Mouse (Mus musculus): ENCODE measurements around the gene Pgpep1l. TPM values are rescaled to one million over a fixed set of nuclear protein-coding genes. Genes with fewer than 3 reads are reported as not detected.
"Not testable (repeated sequence)": the region's sequence is repeated elsewhere in the genome, so short reads cannot be mapped to it uniquely, and the experiment has no call there.

The Pgpep1l gene
- polyA plus RNA-seq, 1 experiment from 2014 or later: not detected

DNA sequence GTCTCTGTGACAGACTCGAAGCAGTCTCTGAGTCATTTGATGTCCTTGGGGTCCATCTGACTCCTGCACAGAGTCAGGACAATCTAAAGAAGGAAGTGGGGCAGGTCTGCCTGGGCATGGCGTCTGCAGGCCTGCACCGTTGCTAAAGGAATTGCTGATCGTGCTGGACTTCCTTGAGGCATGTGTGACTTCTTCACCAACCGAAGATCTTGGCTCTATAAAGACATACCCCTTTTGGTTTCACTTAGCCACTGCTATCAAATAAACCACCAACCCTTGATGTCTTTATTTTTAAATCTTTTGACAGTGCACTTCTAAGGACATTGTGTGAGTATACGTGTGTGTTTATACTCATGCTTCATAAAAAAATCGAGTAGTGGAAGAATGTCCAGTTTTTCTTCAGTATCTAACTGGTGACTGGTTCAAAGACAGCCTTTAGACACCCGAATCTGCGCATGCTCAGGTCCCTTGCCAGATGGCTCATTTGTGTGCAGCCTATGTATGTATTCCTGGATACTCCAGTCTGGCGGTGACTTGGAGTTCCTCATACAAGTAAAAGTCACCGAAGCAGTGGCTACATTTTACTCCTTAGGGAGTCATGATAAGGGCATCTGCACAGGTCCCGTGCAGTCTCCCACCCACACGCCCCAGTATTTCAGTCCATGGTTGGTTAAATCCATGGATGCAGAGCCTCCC, 34.5 kb upstream of the Pgpep1l start:
- Histone ChIP-seq H3K4me2 (replicated peaks; ENCODE audit: low read depth, low read length) (no peak overlapping the region), H3K9ac (replicated peaks; ENCODE audit: low read length) (no peak overlapping the region), H3K4me1 (ENCODE audit: insufficient read depth, low read length) (peaks cover 7% of the 10 kb centered on the region; the same call in 1 of the 2 replicates), H3K9me3 (ENCODE audit: low read length) (no peaks in the 10 kb centered on the region), H3K27ac (ENCODE audit: low read length) (no peak overlapping the region), H3K36me3 (ENCODE audit: insufficient read depth, low read length) (no peaks in the 10 kb centered on the region), H3K27me3 (ENCODE audit: insufficient read depth, low read length) (no peaks in the 10 kb centered on the region), H3K4me3 (ENCODE audit: low read length) (no peak overlapping the region)
- 77% methylated on average over 13 of the region's 13 CpGs for WGBS
- ATAC-seq (ENCODE audit: low FRiP score, low TSS enrichment): no peak

DNA sequence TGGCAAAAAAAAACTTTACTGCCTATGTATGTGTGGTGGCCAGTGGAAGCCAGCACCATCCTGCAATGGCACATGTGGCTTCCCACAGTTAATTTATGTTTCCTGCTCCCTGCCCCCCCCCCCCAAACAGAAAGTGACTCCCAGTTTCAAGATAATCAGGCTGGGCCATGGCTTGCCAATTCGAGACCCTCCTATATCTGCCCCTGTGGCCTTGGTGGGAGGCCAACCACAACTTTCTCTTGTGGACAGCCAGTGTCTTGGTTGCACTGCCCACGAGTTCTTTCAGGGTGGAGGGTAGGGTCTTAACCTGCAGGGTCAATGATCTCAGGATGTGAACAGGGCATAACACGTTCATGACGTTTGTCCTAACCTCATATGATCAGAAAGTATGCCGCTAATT, 32.5 kb upstream of the Pgpep1l start:
- Histone ChIP-seq H3K4me1 (ENCODE audit: insufficient read depth, low read length) (peaks cover 7% of the 10 kb centered on the region; the same call in 1 of the 2 replicates), H3K27me3 (ENCODE audit: insufficient read depth, low read length) (no peaks in the 10 kb centered on the region), H3K9me3 (ENCODE audit: low read length) (no peaks in the 10 kb centered on the region), H3K36me3 (ENCODE audit: insufficient read depth, low read length) (no peaks in the 10 kb centered on the region), H3K9ac (replicated peaks; ENCODE audit: low read length) (no peak overlapping the region), H3K27ac (ENCODE audit: low read length) (no peak overlapping the region), H3K4me2 (replicated peaks; ENCODE audit: low read depth, low read length) (no peak overlapping the region), H3K4me3 (ENCODE audit: low read length) (no peak overlapping the region)
- WGBS: 80% methylated on average over 5 of the region's 5 CpGs
- no peak; the same call in 1 of the 2 replicates for ATAC-seq (ENCODE audit: low FRiP score, low TSS enrichment)

DNA sequence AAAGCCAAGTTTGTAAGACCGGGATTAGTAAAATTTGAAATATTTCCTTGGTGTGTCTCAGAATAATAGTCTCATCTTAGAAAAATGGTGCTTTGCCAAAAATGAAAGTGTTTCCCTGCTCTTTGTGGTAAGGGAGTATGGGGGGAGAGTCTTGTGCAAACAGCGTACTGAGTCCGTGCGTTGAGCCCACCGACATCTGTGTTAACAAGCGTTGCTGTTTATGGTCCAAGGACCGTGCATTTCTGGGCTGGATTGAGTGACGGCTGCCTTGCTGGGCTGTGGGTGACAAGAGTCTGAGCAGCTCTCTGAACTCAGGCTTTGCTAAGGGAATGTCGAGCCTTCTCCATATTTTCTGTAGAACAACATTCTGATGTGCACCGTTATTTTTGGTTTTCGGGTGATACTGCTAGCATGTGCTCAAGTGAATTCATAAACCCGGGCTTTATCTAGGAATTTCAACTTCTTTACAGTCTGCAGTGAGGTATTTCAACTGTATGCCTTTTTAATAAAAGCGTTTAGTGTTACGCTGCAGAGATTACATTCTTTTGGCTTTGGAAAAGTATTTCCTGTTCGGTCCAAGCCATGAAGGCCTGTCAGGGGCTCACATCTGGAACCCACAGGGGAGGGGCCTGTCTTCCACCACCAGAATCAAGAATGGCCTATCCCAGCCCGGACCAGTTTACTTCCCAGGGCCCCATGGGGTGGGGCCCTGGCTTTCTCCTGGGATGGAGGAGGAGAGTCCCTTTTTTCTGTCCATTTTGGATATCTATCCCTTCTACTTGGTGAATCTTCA, 30.2 kb upstream of the Pgpep1l start:
- H3K9me3 ChIP-seq (ENCODE audit: low read length): no peaks in the 10 kb centered on the region
- H3K27ac ChIP-seq (ENCODE audit: low read length): peak overlapping the region; percentile 38
- WGBS: 50% methylated on average over 16 of the region's 16 CpGs
- peak overlapping the region; percentile 19; the same call in 1 of the 2 replicates for H3K4me2 ChIP-seq (replicated peaks; ENCODE audit: low read depth, low read length)
- no peak overlapping the region for H3K4me3 ChIP-seq (ENCODE audit: low read length)
- H3K36me3 ChIP-seq (ENCODE audit: insufficient read depth, low read length): no peaks in the 10 kb centered on the region
- no peaks in the 10 kb centered on the region for H3K27me3 ChIP-seq (ENCODE audit: insufficient read depth, low read length)
- no peak overlapping the region for H3K9ac ChIP-seq (replicated peaks; ENCODE audit: low read length)
- peak; percentile 84 for ATAC-seq (ENCODE audit: low FRiP score, low TSS enrichment)
- peaks cover 7% of the 10 kb centered on the region; the same call in 1 of the 2 replicates for H3K4me1 ChIP-seq (ENCODE audit: insufficient read depth, low read length)

DNA sequence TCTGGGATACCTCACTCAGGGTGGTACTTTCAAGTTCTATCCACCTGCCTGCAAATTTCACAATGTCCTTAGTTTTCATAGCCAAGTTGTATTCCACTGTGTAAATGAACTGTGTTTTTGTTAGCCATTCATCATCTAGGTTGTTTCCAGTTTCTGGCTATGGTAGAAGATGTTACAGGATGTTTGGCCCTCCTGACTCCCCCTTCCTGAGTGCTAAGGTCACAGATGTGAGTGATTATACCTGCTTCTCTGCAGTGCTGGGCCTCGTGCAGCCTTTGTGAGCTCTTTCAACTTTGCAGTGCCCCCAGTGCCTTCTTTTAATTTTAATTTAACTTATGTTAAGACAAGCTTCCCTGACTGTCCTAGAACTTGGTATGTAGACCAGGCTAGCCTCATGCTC, 27.6 kb upstream of the Pgpep1l start:
- H3K4me3 ChIP-seq (ENCODE audit: low read length): no peak overlapping the region
- H3K4me1 ChIP-seq (ENCODE audit: insufficient read depth, low read length): peaks cover 7% of the 10 kb centered on the region; the same call in 1 of the 2 replicates
- no peak overlapping the region for H3K4me2 ChIP-seq (replicated peaks; ENCODE audit: low read depth, low read length)
- no peaks in the 10 kb centered on the region for H3K27me3 ChIP-seq (ENCODE audit: insufficient read depth, low read length)
- ATAC-seq (ENCODE audit: low FRiP score, low TSS enrichment): no peak
- no peak overlapping the region for H3K27ac ChIP-seq (ENCODE audit: low read length)
- H3K9ac ChIP-seq (replicated peaks; ENCODE audit: low read length): no peak overlapping the region
- no peaks in the 10 kb centered on the region for H3K9me3 ChIP-seq (ENCODE audit: low read length)
- no peaks in the 10 kb centered on the region for H3K36me3 ChIP-seq (ENCODE audit: insufficient read depth, low read length)
- WGBS: 48% methylated on average over 1 of the region's 1 CpGs

DNA sequence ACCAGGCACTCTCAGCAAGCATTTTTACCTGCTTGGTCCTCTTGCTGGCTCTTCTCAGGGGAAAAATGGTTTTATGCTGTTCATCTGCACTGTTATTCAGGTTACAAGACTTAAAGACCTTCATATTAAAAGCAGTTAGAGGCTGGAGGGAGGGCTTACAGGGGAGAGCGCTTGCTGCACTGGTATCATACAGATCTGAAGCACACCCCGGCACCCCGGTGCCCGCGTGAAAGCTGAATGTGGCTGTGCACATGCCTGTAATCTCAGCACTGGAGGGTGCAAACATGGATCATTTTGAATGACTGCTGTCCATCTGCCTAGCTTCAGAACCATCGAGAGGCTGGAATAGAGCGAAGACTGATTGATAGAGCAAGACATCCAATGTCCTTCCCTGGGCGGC, 25.0 kb upstream of the Pgpep1l start:
- WGBS: 92% methylated on average over 8 of the region's 8 CpGs
- no peak overlapping the region for H3K4me2 ChIP-seq (replicated peaks; ENCODE audit: low read depth, low read length)
- no peak overlapping the region for H3K4me3 ChIP-seq (ENCODE audit: low read length)
- H3K4me1 ChIP-seq (ENCODE audit: insufficient read depth, low read length): peaks cover 12% of the 10 kb centered on the region; the same call in 1 of the 2 replicates
- no peaks in the 10 kb centered on the region for H3K27me3 ChIP-seq (ENCODE audit: insufficient read depth, low read length)
- no peak for ATAC-seq (ENCODE audit: low FRiP score, low TSS enrichment)
- H3K9ac ChIP-seq (replicated peaks; ENCODE audit: low read length): no peak overlapping the region
- H3K9me3 ChIP-seq (ENCODE audit: low read length): no peaks in the 10 kb centered on the region
- no peak overlapping the region for H3K27ac ChIP-seq (ENCODE audit: low read length)
- H3K36me3 ChIP-seq (ENCODE audit: insufficient read depth, low read length): no peaks in the 10 kb centered on the region

DNA sequence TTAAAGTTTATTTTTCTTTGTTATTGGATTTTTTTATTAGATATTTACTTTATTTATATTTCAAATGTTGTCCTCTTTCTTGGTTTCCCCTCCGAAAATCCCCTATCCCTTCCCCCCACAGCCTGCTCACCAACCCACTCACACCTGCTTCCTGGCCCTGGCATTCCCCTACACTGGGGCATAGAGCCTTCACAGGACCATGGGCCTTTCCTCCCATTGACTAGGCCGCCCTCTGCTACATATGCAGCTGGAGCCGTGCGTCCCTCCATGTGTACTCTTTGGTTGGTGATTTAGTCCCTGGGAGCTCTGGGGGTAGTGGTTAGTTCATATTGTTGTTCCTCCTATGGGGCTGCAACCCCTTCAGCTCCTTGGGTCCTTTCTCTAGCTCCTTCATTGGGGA, 24.0 kb upstream of the Pgpep1l start:
- H3K9me3 ChIP-seq (ENCODE audit: low read length); H3K36me3 ChIP-seq (ENCODE audit: insufficient read depth, low read length); H3K4me1 ChIP-seq (ENCODE audit: insufficient read depth, low read length); ATAC-seq (ENCODE audit: low FRiP score, low TSS enrichment); H3K9ac ChIP-seq (replicated peaks; ENCODE audit: low read length); H3K27me3 ChIP-seq (ENCODE audit: insufficient read depth, low read length); H3K4me3 ChIP-seq (ENCODE audit: low read length); H3K27ac ChIP-seq (ENCODE audit: low read length); H3K4me2 ChIP-seq (replicated peaks; ENCODE audit: low read depth, low read length): not testable (repeated sequence)
- WGBS: 86% methylated on average over 4 of the region's 4 CpGs

DNA sequence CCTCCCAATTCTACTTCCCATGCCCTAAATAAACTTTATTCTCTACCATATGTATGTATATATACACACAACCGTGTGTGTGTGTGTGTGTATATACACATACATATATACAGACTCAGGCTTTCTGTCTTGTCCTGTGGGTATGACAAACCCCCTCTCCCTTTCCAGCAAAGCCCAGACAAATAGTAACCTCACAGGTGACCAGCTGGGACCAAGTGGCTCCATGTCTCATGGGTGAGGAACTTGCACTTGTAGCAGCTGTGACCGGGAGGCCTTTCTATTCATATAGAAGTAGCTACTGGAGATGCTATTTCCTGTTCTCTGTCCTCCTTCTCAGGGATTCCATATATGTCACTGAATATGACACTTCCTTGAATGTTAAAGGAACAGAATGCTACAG, 23.5 kb upstream of the Pgpep1l start:
- H3K4me3 ChIP-seq (ENCODE audit: low read length): no peak overlapping the region

DNA sequence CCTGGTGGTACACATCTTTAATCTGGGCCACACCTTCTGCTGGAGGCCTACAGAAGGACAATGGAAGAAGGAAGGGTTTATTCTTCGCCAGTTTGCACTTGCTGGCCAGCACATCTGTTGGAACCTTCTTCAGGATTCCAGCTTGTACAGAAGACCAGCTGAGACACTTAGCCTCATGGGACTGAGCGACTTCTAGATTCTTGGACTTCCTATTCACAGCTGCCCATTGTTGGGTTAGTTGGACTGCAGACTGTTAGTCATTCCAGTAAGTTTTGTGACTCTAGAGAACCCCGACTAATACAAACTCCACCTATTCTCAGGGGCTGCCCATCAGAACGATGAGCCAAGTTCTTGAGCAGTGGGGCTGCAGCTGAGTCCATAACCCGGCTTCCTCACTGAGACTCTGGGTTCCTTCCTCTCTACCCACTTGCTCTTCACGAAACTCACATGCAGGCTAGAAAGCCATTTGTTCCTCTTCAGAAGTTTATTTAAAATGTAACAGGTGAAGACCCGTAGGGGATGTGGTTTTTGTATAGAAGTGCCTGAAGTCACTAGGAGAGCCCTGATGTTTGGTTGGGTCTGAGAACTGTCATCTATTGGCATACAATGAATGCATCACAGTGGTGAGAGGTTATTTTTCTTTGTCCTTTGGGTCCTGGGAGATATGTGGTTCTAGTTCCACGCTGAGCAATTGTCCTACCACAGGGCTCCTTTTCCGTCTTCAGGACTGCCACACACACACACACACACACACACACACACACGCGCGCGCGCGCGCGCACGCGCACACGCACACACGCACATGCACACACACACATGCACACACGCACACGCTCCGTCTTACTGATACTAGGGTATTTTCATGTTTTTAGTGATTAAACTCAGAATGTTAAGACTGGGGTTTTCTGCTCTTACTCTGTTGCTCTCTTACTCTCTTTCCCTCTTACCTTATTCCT, 22.8 kb upstream of the Pgpep1l start:
- Histone ChIP-seq H3K4me1 (ENCODE audit: insufficient read depth, low read length) (peaks cover 10% of the 10 kb centered on the region), H3K27ac (ENCODE audit: low read length) (no peak overlapping the region), H3K4me3 (ENCODE audit: low read length) (no peak overlapping the region), H3K4me2 (replicated peaks; ENCODE audit: low read depth, low read length) (no peak overlapping the region), H3K27me3 (ENCODE audit: insufficient read depth, low read length) (no peaks in the 10 kb centered on the region), H3K9ac (replicated peaks; ENCODE audit: low read length) (no peak overlapping the region), H3K9me3 (ENCODE audit: low read length) (no peaks in the 10 kb centered on the region), H3K36me3 (ENCODE audit: insufficient read depth, low read length) (no peaks in the 10 kb centered on the region)
- ATAC-seq (ENCODE audit: low FRiP score, low TSS enrichment): no peak
- WGBS: 86% methylated on average over 24 of the region's 24 CpGs

More for the DNA sequence above, 23.5 kb upstream of the Pgpep1l start:
- no peaks in the 10 kb centered on the region for H3K9me3 ChIP-seq (ENCODE audit: low read length)
- H3K27me3 ChIP-seq (ENCODE audit: insufficient read depth, low read length): no peaks in the 10 kb centered on the region
- no peak overlapping the region for H3K9ac ChIP-seq (replicated peaks; ENCODE audit: low read length)
- H3K36me3 ChIP-seq (ENCODE audit: insufficient read depth, low read length): no peaks in the 10 kb centered on the region
- ATAC-seq (ENCODE audit: low FRiP score, low TSS enrichment): no peak
- H3K27ac ChIP-seq (ENCODE audit: low read length): no peak overlapping the region
- peaks cover 10% of the 10 kb centered on the region for H3K4me1 ChIP-seq (ENCODE audit: insufficient read depth, low read length)
- 77% methylated on average over 2 of the region's 2 CpGs for WGBS
- no peak overlapping the region for H3K4me2 ChIP-seq (replicated peaks; ENCODE audit: low read depth, low read length)

DNA sequence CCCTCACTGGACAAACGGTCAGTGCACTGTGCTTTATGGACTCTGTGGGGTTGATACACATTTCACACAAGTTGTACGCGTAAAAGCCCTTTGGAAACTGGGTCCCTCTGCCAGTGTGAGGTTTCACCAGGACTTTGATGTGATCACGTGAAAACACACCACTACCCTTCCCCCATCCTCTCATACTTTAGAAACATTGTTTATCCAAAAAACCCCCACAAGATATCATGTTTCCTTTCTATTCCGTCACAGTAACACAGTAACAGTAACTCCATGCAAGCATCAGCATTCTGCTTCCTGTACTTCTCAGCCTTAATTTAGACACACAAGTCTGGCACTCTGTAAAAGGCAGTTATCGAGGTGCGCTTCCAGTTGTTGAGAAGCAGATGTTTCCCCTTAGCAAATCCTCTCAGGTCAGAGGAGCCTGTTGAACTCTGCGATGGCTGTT, 21.8 kb upstream of the Pgpep1l start:
- Histone ChIP-seq H3K9me3 (ENCODE audit: low read length) (no peaks in the 10 kb centered on the region), H3K4me3 (ENCODE audit: low read length) (no peak overlapping the region), H3K9ac (replicated peaks; ENCODE audit: low read length) (no peak overlapping the region), H3K4me2 (replicated peaks; ENCODE audit: low read depth, low read length) (no peak overlapping the region), H3K27ac (ENCODE audit: low read length) (peak overlapping the region; percentile 35), H3K27me3 (ENCODE audit: insufficient read depth, low read length) (no peaks in the 10 kb centered on the region), H3K36me3 (ENCODE audit: insufficient read depth, low read length) (no peaks in the 10 kb centered on the region), H3K4me1 (ENCODE audit: insufficient read depth, low read length) (peaks cover 10% of the 10 kb centered on the region)
- 0 out of 2 replicates have a peak, but pooled peaks have one; percentile 39 for ATAC-seq (ENCODE audit: low FRiP score, low TSS enrichment)
- WGBS: 26% methylated on average over 8 of the region's 8 CpGs
